Mouse (Mus musculus) G1E (cell line): ENCODE results near the gene Speg. TPM values are rescaled to one million over a fixed set of nuclear protein-coding genes. Genes with fewer than 3 reads are reported as not detected.

ENCODE experiments used
- ATAC-seq: 2 replicates; pipeline ENCODE4 v1.8.0; 2016; ENCODE audit warnings: mild to moderate bottlenecking; ENCODE audit not compliant: insufficient number of reproducible peaks, poor library complexity, low FRiP score, severe bottlenecking; ENCODE audit errors: extremely low read depth
- DNase-seq: peaks from one replicate; pipeline ENCODE4 v3.0.0; 2012; ENCODE audit warnings: low spot score
- H3K27me3 ChIP-seq: 2 replicates; pipeline ENCODE4 v1.6.1; 2012; ENCODE audit warnings: mild to moderate bottlenecking, low read length, inconsistent platforms; ENCODE audit not compliant: insufficient read depth
- H3K36me3 ChIP-seq: replicated peaks from 2 replicates; pipeline ENCODE3; 2012; ENCODE audit warnings: mild to moderate bottlenecking, inconsistent platforms
- H3K4me1 ChIP-seq: 2 replicates; pipeline ENCODE4 v1.6.1; 2012; ENCODE audit warnings: low read depth, low read length, inconsistent platforms, mixed read lengths; ENCODE audit not compliant: insufficient read depth
- H3K4me3 ChIP-seq: 2 replicates; pipeline ENCODE4 v1.5.1; 2012; ENCODE audit warnings: low read depth, mild to moderate bottlenecking, inconsistent platforms, low read length, moderate library complexity, mixed read lengths
- H3K9me3 ChIP-seq: replicated peaks from 2 replicates; pipeline ENCODE4 v1.6.1; 2012; ENCODE audit warnings: inconsistent platforms
- CTCF ChIP-seq: IDR thresholded peaks from 2 replicates; pipeline ENCODE4 v1.5.1; 2012; ENCODE audit warnings: low read depth, low read length, inconsistent platforms, mixed read lengths
- GATA1 ChIP-seq: IDR thresholded peaks from 2 replicates; pipeline ENCODE4 v1.6.1; 2012; ENCODE audit warnings: borderline replicate concordance, low read length, inconsistent platforms, mixed read lengths
- GATA2 ChIP-seq: IDR thresholded peaks from 2 replicates; pipeline ENCODE4 v1.6.1; 2012; ENCODE audit warnings: low read depth, low read length, inconsistent platforms, borderline replicate concordance
- POLR2AphosphoS5 ChIP-seq: IDR thresholded peaks from 2 replicates; pipeline ENCODE4 v1.6.1; 2012; ENCODE audit warnings: low read depth, low read length, inconsistent platforms; ENCODE audit not compliant: insufficient replicate concordance
- TAL1 ChIP-seq: conservative IDR thresholded peaks from 2 replicates; pipeline ENCODE4 v1.6.1; 2012; ENCODE audit warnings: low read depth, low read length, inconsistent platforms, mixed read lengths
- polyA plus RNA-seq: library from polyadenylated mRNA; stranded (reverse); fragments of >175 nt; gene quantifications from 2 replicates; pipeline ENCODE4 v1.2.3, GENCODE M21; 2012
- total RNA-seq, 2 experiments: library from RNA; stranded (forward) in 1 of 2; stranded (reverse) in 1 of 2; fragments of 200-1000 nt in 1 of 2; fragments of >200 nt in 1 of 2; fragmentation: Nextera tagmentation in 1 of 2; gene quantifications; 2 replicates each; pipeline ENCODE4 v1.2.3; 2014 to 2017

Speg gene
- total and polyA plus RNA-seq, 3 experiments = 1.9 to 10.3 (median 1.9) TPM

- 0 out of 2 replicates have a peak overlapping the region, but pooled peaks have one; percentile 1 for H3K4me3 ChIP-seq
- DNase-seq (no peak), ATAC-seq (no peak)
- H3K9me3 ChIP-seq = no peaks in the 10 kb centered on the region
- no peak for TF ChIP-seq GATA2
- H3K36me3 ChIP-seq = peaks cover 59% of the 10 kb centered on the region
- H3K4me1 ChIP-seq = peaks cover 87% of the 10 kb centered on the region
- H3K27me3 ChIP-seq = peaks cover 2% of the 10 kb centered on the region; the same call in 1 of the 2 replicates
These were observed 68.3 kb downstream of the Speg start for GRCm38 (mm10) chr1:75443247-75444024.

DNA sequence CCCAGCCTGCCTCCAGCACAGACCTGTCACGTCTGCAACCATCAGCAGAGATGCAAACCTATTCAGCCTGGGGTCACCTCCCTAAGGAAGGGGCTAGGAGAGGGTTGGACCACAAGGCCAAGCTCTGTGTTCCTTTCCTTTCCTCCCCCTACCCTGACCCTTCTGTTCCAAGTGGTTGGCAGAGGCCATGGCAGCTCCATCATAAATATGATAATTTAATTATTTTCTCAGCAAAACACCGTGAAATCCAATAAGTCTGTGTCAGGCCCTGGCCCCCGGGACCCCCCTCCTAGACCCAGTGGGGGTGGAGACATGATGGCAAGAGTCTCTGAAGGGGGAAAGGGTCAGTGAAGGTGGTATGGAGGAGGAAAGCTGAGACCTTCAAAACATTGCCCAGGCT, 69.1 kb downstream of the Speg start:
- peaks cover 8% of the 10 kb centered on the region; the same call in 1 of the 2 replicates for H3K27me3 ChIP-seq
- DNase-seq = no peak
- ATAC-seq = no peak
- H3K36me3 ChIP-seq = peaks cover 51% of the 10 kb centered on the region
- peaks cover 88% of the 10 kb centered on the region for H3K4me1 ChIP-seq
- no peaks in the 10 kb centered on the region for H3K9me3 ChIP-seq
- peak overlapping the region; percentile 69; the same call in 1 of the 2 replicates for H3K4me3 ChIP-seq
- TF ChIP-seq GATA1 = no peak
- no peak for TF ChIP-seq POLR2AphosphoS5
- no peak for TF ChIP-seq CTCF
- no peak for TF ChIP-seq TAL1
- no peak for TF ChIP-seq GATA2

DNA sequence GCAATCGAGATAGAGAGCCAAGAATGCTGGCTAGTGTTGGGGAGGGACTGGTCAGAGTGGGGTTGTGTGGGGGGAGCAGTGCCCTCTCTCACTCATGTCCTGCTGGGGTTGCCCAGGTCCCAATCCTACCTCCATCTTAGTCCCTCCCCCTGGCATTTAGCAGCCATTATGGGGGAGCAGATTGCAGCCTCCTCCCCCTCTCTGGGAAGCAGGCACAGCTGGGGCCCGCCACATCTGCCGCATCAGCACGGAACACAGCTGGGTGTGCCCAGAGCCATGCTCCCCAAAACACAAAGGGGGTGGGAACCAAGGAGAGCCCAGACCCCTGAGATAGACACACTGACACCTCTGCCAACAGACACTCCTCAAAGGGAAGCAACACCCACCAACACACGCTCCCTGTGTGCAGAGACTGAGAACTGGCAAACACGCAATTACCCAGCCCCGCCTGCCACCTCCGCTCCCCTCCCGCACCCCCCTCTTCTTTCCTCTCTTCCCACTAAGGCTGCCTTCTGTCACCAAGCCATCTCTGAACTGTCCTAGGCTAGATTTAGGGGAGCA, 70.1 kb downstream of the Speg start:
- peaks cover 92% of the 10 kb centered on the region for H3K4me1 ChIP-seq
- H3K27me3 ChIP-seq = peaks cover 10% of the 10 kb centered on the region; the same call in 1 of the 2 replicates
- peak; percentile 64 for DNase-seq
- H3K36me3 ChIP-seq = peaks cover 42% of the 10 kb centered on the region
- no peak for TF ChIP-seq TAL1
- no peak for TF ChIP-seq CTCF
- TF ChIP-seq POLR2AphosphoS5 = no peak
- TF ChIP-seq GATA2 = no peak
- no peak for TF ChIP-seq GATA1
- peak; percentile 2; the same call in 1 of the 2 replicates for ATAC-seq
- no peaks in the 10 kb centered on the region for H3K9me3 ChIP-seq
- peak overlapping the region; percentile 69 for H3K4me3 ChIP-seq

GRCm38 (mm10) chr1:75445751-75446611, 70.9 kb downstream of the Speg start:
- Histone ChIP-seq H3K9me3 (no peaks in the 10 kb centered on the region), H3K4me3 (peak overlapping the region; percentile 69), H3K36me3 (peaks cover 34% of the 10 kb centered on the region), H3K4me1 (peaks cover 96% of the 10 kb centered on the region), H3K27me3 (peaks cover 16% of the 10 kb centered on the region)
- ATAC-seq (peak; percentile 52), DNase-seq (peak; percentile 90)
- no peak for TF ChIP-seq GATA2
- peak; percentile 100 for TF ChIP-seq CTCF
- peak; percentile 85 for TF ChIP-seq TAL1

- Histone ChIP-seq H3K36me3 (peaks cover 27% of the 10 kb centered on the region), H3K27me3 (peaks cover 23% of the 10 kb centered on the region), H3K4me3 (peak overlapping the region; percentile 69; the same call in 1 of the 2 replicates), H3K4me1 (peaks cover 99% of the 10 kb centered on the region), H3K9me3 (no peaks in the 10 kb centered on the region)
- ATAC-seq = no peak
- TF ChIP-seq GATA1 = no peak
- no peak for TF ChIP-seq CTCF
- no peak for TF ChIP-seq POLR2AphosphoS5
- no peak for TF ChIP-seq GATA2
- TF ChIP-seq TAL1 = no peak
- peak; percentile 61 for DNase-seq
These were observed 71.6 kb downstream of the Speg start for GRCm38 (mm10) chr1:75446656-75447055.

DNA sequence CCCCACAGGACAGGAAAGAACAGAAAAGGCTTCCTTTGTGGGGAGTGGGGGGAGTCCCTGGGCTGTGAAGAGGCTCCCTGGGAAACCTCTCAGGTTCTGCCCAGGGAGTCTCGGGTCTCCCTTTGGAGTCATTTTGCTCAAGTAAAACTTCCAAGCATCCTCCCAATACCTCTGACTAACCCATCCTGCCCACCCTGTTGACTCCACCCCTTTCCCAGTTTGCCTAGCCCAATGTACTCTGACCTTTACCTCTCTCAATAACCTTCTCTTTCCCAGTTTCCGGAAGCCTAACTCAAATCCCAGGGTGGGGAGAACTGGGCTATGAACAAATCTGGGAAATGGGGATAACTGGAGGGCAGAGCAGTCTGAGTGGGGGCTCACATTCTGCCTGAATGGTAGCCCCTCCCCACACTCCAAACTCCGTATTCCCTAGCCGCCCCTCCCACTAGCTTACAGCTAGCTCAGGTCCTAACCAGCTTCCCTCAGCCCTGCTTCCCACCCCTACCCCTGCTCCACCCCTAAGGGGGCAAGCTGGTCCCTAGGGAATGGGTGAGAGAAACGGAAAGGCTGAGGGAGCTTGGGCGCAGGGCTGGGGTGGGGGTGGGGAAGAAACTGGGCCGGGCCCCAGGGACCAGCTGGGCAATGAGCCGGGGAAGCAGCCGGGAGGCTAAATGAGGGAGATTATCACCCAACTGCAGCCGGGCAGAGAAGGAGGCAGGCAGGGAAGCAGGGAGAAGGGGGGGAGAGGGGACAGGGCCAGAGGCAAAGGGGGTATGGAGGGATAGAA, 72.4 kb downstream of the Speg start:
- H3K4me3 ChIP-seq = peak overlapping the region; percentile 69
- peaks cover 99% of the 10 kb centered on the region for H3K4me1 ChIP-seq
- H3K36me3 ChIP-seq = peaks cover 19% of the 10 kb centered on the region
- DNase-seq (peak; percentile 81), ATAC-seq (peak; percentile 31)
- no peaks in the 10 kb centered on the region for H3K9me3 ChIP-seq
- H3K27me3 ChIP-seq = peaks cover 31% of the 10 kb centered on the region
- TF ChIP-seq TAL1 (no peak; the same call in 1 of the 2 replicates), CTCF (no peak), POLR2AphosphoS5 (no peak)
